Mouse (Mus musculus): Measurements from ENCODE around the gene Dynlt3.
"Not testable (repeated sequence)": the region's sequence is repeated elsewhere in the genome, so short reads cannot be mapped to it uniquely, and the experiment has no call there.

GRCm38 (mm10) chrX:9640594-9640993 lies 22.2 kb downstream of the Dynlt3 start:
- not testable (repeated sequence) for TF ChIP-seq CTCF (IDR thresholded peaks at IDR 0.05); POLR2A (IDR thresholded peaks at IDR 0.05; ENCODE audit: insufficient read depth, low read depth, low read length); EP300 (IDR thresholded peaks at IDR 0.05; ENCODE audit: insufficient read depth, low read depth, low read length)
